Mouse (Mus musculus): Measurements from ENCODE around the gene Cmtr2.

Cmtr2 gene

GRCm38 (mm10) chr8:110215365-110215764 is at the start of gene Cmtr2:
Cmtr2 (plus strand) TSS chr8:110215665.
- in situ Hi-C loops (cut with MboI, MseI) = loop anchor here (10.0 to 25.0 kb wide), 6 partner anchors 399 to 1459 kb away; partner anchors contain the start of genes Pkd1l3 (in 2 of the 2), Atxn1l (in 1 of the 2), Dhodh (in 1 of the 2) and Fuk (in 1 of the 2)

GRCm38 (mm10) chr8:110166270-110166669 is 49.2 kb upstream of the Cmtr2 start:
- in situ Hi-C loops (cut with MboI, MseI) = no loop called here

- in situ Hi-C loops (cut with MboI, MseI) = no loop called here
Measured at GRCm38 (mm10) chr8:110168046-110168445, 47.4 kb upstream of the Cmtr2 start, which contains the start of gene Calb2. Calb2 (minus strand) TSS chr8:110168210.

- in situ Hi-C loops (cut with MboI, MseI) = no loop called here
Measured at GRCm38 (mm10) chr8:110172161-110172560, 43.3 kb upstream of the Cmtr2 start.

- in situ Hi-C loops (cut with MboI, MseI) = no loop called here
Measured at GRCm38 (mm10) chr8:110174826-110175225, 40.6 kb upstream of the Cmtr2 start.

- in situ Hi-C loops (cut with MboI, MseI) = no loop called here
Measured at GRCm38 (mm10) chr8:110177359-110178155, 37.9 kb upstream of the Cmtr2 start.

GRCm38 (mm10) chr8:110182735-110183367 is 32.6 kb upstream of the Cmtr2 start:
- in situ Hi-C loops (cut with MboI, MseI) = no loop called here

- in situ Hi-C loops (cut with MboI, MseI) = no loop called here
Measured at GRCm38 (mm10) chr8:110183748-110184147, 31.7 kb upstream of the Cmtr2 start.

GRCm38 (mm10) chr8:110185538-110185937 is 29.9 kb upstream of the Cmtr2 start:
- in situ Hi-C loops (cut with MboI, MseI) = no loop called here

GRCm38 (mm10) chr8:110188961-110189750 is 26.3 kb upstream of the Cmtr2 start:
- in situ Hi-C loops (cut with MboI, MseI) = no loop called here

GRCm38 (mm10) chr8:110196678-110197077 is 18.8 kb upstream of the Cmtr2 start:
- in situ Hi-C loops (cut with MboI, MseI) = no loop called here

GRCm38 (mm10) chr8:110201806-110202205 is 13.7 kb upstream of the Cmtr2 start:
- in situ Hi-C loops (cut with MboI, MseI) = loop anchor here (25.0 kb wide), 3 partner anchors 465 to 710 kb away; partner anchors contain the start of genes Atxn1l (in 1 of the 2), Dhodh (in 1 of the 2), Fuk (in 1 of the 2) and Pkd1l3 (in 1 of the 2)

- in situ Hi-C loops (cut with MboI, MseI) = loop anchor here (10.0 to 25.0 kb wide), 6 partner anchors 399 to 1459 kb away; partner anchors contain the start of genes Pkd1l3 (in 2 of the 2), Atxn1l (in 1 of the 2), Dhodh (in 1 of the 2) and Fuk (in 1 of the 2)
Measured at GRCm38 (mm10) chr8:110216253-110216652, 788 bp downstream of the Cmtr2 start.

- in situ Hi-C loops (cut with MboI, MseI) = loop anchor here (10.0 to 25.0 kb wide), 6 partner anchors 398 to 1458 kb away; partner anchors contain the start of genes Pkd1l3 (in 2 of the 2), Atxn1l (in 1 of the 2), Dhodh (in 1 of the 2) and Fuk (in 1 of the 2)
Measured at GRCm38 (mm10) chr8:110217198-110217597, 1.7 kb downstream of the Cmtr2 start.

GRCm38 (mm10) chr8:110217681-110218131 is 2.2 kb downstream of the Cmtr2 start:
- in situ Hi-C loops (cut with MboI, MseI) = loop anchor here (10.0 to 25.0 kb wide), 6 partner anchors 397 to 1457 kb away; partner anchors contain the start of genes Pkd1l3 (in 2 of the 2), Atxn1l (in 1 of the 2), Dhodh (in 1 of the 2) and Fuk (in 1 of the 2)

GRCm38 (mm10) chr8:110218511-110218910 is 3.0 kb downstream of the Cmtr2 start:
- in situ Hi-C loops (cut with MboI, MseI) = loop anchor here (10.0 to 25.0 kb wide), 6 partner anchors 396 to 1456 kb away; partner anchors contain the start of genes Pkd1l3 (in 2 of the 2), Atxn1l (in 1 of the 2), Dhodh (in 1 of the 2) and Fuk (in 1 of the 2)

GRCm38 (mm10) chr8:110220936-110221335 is 5.5 kb downstream of the Cmtr2 start:
- in situ Hi-C loops (cut with MboI, MseI) = loop anchor here (25.0 kb wide), 3 partner anchors 484 to 691 kb away; partner anchors contain the start of genes Atxn1l (in 1 of the 2), Dhodh (in 1 of the 2), Fuk (in 1 of the 2) and Pkd1l3 (in 1 of the 2)

GRCm38 (mm10) chr8:110230803-110231202 is 15.3 kb downstream of the Cmtr2 start:
- in situ Hi-C loops (cut with MboI, MseI) = no loop called here

- in situ Hi-C loops (cut with MboI, MseI) = no loop called here
Measured at GRCm38 (mm10) chr8:110242278-110243177, 27.1 kb downstream of the Cmtr2 start.

- in situ Hi-C loops (cut with MboI, MseI) = no loop called here
Measured at GRCm38 (mm10) chr8:110244566-110244965, 29.1 kb downstream of the Cmtr2 start.

Data from T-helper 17 cell (primary cell).